Mouse (Mus musculus): ENCODE data around the gene F8a.
A peak's percentile ranks its signal among the peaks of the same experiment; 100 is the strongest.
"Not testable (repeated sequence)": the region's sequence is repeated elsewhere in the genome, so short reads cannot be mapped to it uniquely, and the experiment has no call there.

The F8a gene

DNA sequence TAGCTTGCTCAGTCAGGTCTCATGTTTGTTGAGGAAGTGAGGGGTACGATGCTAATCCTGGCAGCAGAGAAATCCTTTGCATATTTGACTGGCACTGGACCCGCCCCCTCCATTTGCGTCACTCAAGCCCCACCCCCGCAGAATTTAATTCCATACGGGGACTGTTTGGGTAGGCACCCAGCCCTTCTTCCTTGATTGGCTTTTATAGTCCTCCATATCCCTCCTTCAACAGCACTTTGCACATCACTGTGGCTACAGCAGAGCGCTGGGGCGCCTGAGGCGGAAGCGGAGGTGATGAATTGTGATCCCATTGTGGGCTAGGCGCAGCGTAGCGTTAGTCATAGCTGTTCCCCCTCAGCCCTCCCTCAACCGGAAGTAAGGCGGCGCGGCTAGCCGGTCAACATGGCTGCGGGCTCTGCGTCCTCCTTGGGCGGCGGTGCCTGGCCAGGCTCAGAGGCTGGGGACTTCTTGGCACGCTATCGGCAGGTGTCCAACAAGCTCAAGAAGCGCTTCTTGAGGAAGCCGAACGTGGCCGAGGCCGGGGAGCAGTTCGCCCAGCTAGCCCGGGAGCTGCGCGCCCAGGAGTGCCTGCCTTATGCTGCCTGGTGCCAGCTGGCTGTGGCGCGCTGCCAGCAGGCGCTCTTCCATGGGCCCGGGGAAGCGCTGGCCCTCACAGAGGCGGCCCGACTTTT, at the start of gene F8a:
Gene F8a (plus strand): TSS at position 378 of the 692 bp plus-strand sequence.
- peak; percentile 44 for DNase-seq (ENCODE audit: low read depth)

DNA sequence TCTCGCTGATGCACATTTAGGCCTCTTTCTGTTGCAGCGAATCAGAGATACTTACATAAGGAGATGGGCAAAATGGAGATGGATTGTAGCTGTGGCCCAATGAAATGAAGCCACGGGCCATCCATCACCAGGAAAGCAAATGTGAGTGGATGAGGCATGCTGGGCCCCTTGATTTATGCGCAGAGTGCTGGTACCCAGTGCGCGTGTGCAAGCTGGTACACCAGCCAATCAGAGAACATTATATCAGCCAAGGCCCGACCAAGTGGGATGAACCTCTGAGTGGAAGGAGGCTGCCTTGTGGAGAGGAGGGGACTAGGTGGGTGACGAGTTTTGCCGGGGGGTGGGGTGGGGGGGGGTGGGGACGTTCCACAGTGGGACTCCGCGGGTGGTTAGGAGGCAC, 36.2 kb upstream of the F8a start, which contains the start of gene Xlr3b:
Gene Xlr3b (plus strand): TSS at position 274 of the 400 bp plus-strand sequence.
- peak; percentile 23 for DNase-seq (ENCODE audit: low read depth)

DNA sequence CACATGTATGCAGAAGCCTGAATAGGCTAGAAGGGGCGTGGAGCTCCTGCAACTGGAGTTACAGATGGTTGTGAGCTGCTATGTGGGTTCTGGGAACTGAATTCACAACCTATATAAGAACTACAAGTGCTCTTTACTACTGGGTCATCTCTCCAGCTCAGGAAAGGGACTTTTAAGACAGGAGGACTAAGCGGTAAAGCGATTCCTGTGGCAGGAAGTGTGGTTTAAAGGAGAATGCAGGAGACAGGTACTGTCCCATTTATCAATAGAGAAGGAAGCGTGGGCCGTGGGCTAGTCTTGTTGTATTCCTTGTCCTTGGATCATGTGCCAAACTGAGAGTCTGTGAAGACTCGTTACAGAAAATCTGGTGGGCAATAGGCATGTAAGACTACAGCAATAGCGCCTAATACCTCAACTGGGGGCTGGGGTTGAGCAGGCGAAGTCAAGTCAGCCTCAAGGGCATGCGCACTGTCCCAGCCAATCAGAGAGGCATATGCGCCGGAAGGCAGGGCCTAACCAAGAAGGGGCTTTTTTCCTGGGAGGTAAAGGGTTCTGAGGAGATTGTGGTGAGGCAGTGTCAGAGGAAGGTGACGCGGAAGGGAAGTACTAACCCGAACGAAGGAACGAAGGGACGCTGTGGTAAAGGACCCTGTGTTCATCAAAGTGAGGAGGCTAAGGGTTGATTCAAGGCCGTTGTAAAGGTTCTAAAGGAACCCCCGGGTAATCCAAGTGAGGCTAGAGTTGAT, 14.1 kb upstream of the F8a start, which contains the start of gene Xlr4b:
Gene Xlr4b (plus strand): TSS at position 515 of the 746 bp plus-strand sequence.
- DNase-seq (ENCODE audit: low read depth), result not testable (repeated sequence)

DNA sequence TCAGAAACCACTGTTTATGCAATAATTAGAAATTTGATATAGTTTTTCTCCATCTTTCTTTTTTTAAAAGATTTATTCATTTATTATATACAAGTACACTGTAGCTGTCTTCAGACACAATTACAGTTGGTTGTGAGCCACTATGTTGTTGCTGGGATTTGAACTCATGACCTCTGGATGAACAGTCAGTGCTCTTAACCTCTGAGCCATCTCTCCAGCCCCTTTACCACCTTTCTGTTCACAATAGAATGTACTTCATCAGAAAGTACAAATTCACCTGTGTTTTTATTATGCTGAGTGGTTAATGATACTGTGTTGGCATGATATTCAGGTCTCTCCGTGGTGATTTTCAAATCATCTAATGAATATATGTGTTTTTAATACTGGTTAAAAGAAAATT, 2.7 kb upstream of the F8a start:
- DNase-seq (ENCODE audit: low read depth), result no peak

DNA sequence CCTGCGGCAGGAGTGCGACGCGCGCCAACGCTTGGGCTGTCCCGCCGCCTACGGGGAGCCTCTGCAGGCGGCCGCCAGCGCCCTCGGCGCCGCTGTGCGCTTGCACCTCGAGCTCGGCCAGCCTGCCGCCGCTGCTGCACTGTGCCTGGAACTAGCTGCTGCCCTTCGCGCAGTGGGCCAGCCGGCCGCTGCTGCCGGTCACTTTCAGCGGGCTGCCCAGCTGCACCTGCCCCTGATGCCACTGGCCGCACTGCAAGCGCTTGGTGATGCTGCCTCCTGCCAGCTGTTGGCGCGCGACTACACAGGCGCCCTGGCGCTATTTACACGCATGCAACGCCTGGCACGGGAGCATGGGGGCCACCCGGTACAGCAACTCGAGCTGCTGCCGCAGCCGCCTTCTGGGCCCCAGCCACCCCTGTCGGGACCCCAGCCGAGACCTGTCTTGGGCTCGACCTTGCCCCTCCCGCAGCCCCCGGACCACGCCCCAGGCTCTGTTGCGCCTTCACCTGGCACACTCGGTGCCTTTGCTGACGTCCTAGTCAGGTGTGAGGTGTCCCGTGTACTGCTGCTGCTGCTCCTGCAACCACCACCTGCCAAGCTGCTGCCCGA, 619 bp downstream of the F8a start:
- no peak for DNase-seq (ENCODE audit: low read depth)

DNA sequence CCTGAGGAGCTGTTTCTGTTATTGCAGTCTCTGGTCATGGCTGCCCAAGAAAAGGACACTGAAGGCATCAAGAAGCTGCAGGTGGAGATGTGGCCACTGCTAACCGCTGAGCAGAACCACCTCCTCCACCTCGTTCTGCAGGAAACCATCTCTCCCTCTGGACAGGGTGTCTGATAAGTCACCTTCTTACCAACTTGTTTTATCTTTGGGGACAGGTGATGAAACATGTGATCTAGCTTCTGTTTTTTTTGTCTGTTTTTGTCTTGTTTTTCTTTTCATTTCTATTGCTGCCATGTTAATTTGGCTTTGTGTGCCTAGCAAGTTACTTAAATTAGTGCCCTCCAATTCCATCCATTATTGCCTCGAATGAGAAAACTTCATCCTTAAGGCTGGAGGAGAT, 1.2 kb downstream of the F8a start:
- no peak for DNase-seq (ENCODE audit: low read depth)

DNA sequence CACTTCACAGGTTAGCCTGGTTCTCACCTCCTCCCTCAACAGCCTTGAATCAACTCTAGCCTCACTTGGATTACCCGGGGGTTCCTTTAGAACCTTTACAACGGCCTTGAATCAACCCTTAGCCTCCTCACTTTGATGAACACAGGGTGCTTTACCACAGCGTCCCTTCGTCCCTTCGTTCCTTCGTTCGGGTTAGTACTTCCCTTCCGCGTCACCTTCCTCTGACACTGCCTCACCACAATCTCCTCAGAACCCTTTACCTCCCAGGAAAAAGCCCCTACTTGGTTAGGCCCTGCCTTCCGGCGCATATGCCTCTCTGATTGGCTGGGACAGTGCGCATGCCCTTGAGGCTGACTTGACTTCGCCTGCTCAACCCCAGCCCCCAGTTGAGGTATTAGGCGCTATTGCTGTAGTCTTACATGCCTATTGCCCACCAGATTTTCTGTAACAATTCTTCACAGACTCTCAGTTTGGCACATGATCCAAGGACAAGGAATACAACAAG, 14.8 kb downstream of the F8a start, which contains the start of gene Xlr4c:
Gene Xlr4c (minus strand): TSS at position 310 of the 505 bp plus-strand sequence.
- not testable (repeated sequence) for DNase-seq (ENCODE audit: low read depth)

DNA sequence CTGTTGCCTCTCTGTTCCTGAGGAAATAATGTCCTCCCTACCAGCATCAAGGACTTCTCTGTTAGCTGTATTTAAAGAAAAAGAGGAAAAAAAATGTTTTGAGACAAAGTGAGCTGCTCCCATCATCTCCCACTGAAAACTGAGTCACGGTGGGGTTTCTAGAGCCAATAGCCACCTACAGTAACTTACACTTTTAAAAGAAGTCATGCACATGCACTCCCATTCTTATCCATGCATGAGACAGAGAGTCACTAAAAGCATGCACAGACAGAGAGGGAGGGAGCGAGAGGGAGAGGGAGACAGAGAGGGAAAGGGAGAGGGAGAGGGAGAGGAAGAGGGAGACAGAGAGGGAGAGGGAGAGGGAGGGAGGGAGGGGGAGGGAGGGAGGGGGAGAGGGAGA, 34.3 kb downstream of the F8a start:
- DNase-seq (ENCODE audit: low read depth), result not testable (repeated sequence)

DNA sequence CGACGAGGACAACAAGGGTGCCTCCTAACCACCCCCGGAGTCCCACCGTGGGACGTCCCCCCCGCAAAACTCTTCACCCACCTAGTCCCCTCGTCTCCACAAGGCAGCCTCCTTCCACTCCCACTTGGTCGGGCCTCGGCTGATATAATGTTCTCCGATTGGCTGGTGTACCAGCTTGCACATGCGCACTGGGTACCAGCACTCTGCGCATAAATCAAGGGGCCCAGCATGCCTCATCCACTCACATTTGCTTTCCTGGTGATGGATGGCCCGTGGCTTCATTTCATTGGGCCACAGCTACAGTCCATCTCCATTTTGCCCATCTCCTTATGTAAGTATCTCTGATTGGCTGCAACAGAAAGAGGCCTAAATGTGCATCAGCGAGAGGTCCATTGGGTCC, 37.2 kb downstream of the F8a start, which contains the start of gene Xlr3c:
Gene Xlr3c (minus strand): TSS at position 121 of the 400 bp plus-strand sequence.
- not testable (repeated sequence) for DNase-seq (ENCODE audit: low read depth)

Measured in fibroblast of lung, adult 2 months (primary cell).